Mouse (Mus musculus) liver, embryonic 11.5 days (tissue): Measurements from ENCODE around the gene Nod1. TPM values are rescaled to one million over a fixed set of nuclear protein-coding genes. Genes with fewer than 3 reads are reported as not detected.

ENCODE experiments used
- ATAC-seq: fragments of 200-750 bp; cut with Nextera tagmentation; replicated peaks from 2 replicates; pipeline ENCODE4 v1.8.0; 2017; ENCODE audit warnings: moderate number of reproducible peaks, mild to moderate bottlenecking, moderate TSS enrichment, moderate library complexity; ENCODE audit not compliant: low FRiP score
- DNase-seq: peaks from one replicate; pipeline ENCODE4 v3.0.0-alpha.2; 2017; ENCODE audit warnings: low spot score
- H3K27ac ChIP-seq: fragments of 300-500 bp; sonication (generic); 2 replicates; pipeline ENCODE4 v1.5.1; 2014; ENCODE audit warnings: mild to moderate bottlenecking, low read depth, low read length, control low read depth
- H3K27me3 ChIP-seq: fragments of 300-500 bp; sonication (generic); replicated peaks from 2 replicates; pipeline ENCODE4 v1.6.1; 2014; ENCODE audit warnings: low read length, mixed read lengths; ENCODE audit not compliant: control insufficient read depth, insufficient read depth
- H3K36me3 ChIP-seq: fragments of 300-500 bp; sonication (generic); 2 replicates; pipeline ENCODE4 v1.6.1; 2014; ENCODE audit warnings: mild to moderate bottlenecking, low read length, moderate library complexity, mixed read lengths; ENCODE audit not compliant: control insufficient read depth, insufficient read depth
- H3K4me1 ChIP-seq: fragments of 300-500 bp; sonication (generic); replicated peaks from 2 replicates; pipeline ENCODE4 v1.6.1; 2014; ENCODE audit warnings: low read length, mixed read lengths; ENCODE audit not compliant: control insufficient read depth, insufficient read depth
- H3K4me2 ChIP-seq: fragments of 300-500 bp; sonication (generic); 2 replicates; pipeline ENCODE4 v1.6.1; 2014; ENCODE audit warnings: mild to moderate bottlenecking, control low read depth, moderate library complexity
- H3K4me3 ChIP-seq: fragments of 300-500 bp; sonication (generic); 2 replicates; pipeline ENCODE4 v1.5.1; 2014; ENCODE audit warnings: low read depth, low read length, control low read depth
- H3K9ac ChIP-seq: fragments of 300-500 bp; sonication (generic); 2 replicates; pipeline ENCODE4 v1.6.1; 2014; ENCODE audit warnings: low read depth, low read length, control low read depth
- H3K9me3 ChIP-seq: fragments of 300-500 bp; sonication (generic); 2 replicates; pipeline ENCODE4 v1.6.1; 2016; ENCODE audit warnings: low read length, inconsistent platforms, mixed read lengths; ENCODE audit not compliant: control insufficient read depth
- WGBS: fragments of 180-500 bp; shearing (Covaris S2); extraction: QIAGEN DNeasy Blood & Tissue Kit; methylation state at CpG from one replicate; pipeline ENCODE4 v1.1.7; 2014; 5-methylcytosine and 5-hydroxymethylcytosine counted together
- polyA plus RNA-seq: library from polyadenylated mRNA; unstranded; fragments of >200 nt; fragmentation: Nextera tagmentation; extraction: Ambion mirVana; gene quantifications from 2 replicates; pipeline ENCODE4 v1.2.1, GENCODE M21; 2014

Nod1 gene
- polyA plus RNA-seq, 1 experiment from 2014 or later = 2.9 TPM

DNA sequence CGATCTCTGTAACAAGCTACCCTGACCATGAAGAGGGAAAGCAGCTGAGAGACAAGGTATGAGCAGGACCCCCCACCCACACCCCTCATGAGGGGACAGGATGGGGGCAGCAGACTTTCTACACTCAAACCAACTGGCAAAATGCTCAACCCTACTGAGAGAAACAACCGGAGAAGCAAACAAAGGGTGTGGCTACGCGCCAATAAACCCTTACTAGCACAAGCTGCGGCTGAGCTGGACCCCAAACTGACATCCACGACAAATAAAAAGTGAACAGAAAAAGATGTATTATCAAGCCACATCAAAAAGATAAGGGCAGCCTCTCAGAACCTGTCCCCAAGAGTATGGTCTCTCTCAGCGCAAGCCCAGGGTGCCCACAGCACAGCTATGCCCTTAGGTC, 32.3 kb downstream of the Nod1 start:
- Histone ChIP-seq H3K9ac (no peak overlapping the region), H3K27me3 (peaks cover 30% of the 10 kb centered on the region), H3K4me2 (no peak overlapping the region; the same call in 1 of the 2 replicates), H3K9me3 (no peaks in the 10 kb centered on the region), H3K4me3 (no peak overlapping the region), H3K36me3 (no peaks in the 10 kb centered on the region), H3K27ac (no peak overlapping the region), H3K4me1 (peaks cover 7% of the 10 kb centered on the region)
- 68% methylated on average over 7 of the region's 7 CpGs for WGBS
- DNase-seq (no peak), ATAC-seq (no peak)

DNA sequence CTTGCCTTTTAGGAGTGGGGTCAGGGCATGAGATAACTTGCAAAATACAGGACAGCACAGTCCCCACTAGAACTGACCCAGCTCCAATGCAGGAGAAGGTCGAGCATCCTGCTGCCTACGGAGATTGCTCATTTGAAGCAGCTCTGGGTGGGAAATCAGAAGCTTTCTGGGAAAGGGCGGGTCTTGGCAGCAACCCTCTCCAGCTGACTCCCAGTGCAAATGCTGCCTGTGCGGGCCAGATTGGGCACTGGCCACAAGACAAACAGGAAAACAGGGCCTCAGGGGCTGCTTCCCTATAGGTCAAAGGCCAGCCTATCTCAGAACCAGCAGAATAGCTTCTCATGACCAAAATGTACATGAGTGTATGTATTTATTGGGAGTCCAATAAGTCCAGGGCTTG, 32.8 kb downstream of the Nod1 start:
- ATAC-seq = no peak; the same call in 1 of the 2 replicates
- H3K36me3 ChIP-seq = no peaks in the 10 kb centered on the region
- no peak for DNase-seq
- H3K4me2 ChIP-seq = no peak overlapping the region; the same call in 1 of the 2 replicates
- H3K9me3 ChIP-seq = no peaks in the 10 kb centered on the region
- no peak overlapping the region for H3K4me3 ChIP-seq
- H3K27ac ChIP-seq = no peak overlapping the region
- 35% methylated on average over 4 of the region's 4 CpGs for WGBS
- H3K4me1 ChIP-seq = peaks cover 7% of the 10 kb centered on the region
- no peak overlapping the region for H3K9ac ChIP-seq
- peaks cover 26% of the 10 kb centered on the region for H3K27me3 ChIP-seq

DNA sequence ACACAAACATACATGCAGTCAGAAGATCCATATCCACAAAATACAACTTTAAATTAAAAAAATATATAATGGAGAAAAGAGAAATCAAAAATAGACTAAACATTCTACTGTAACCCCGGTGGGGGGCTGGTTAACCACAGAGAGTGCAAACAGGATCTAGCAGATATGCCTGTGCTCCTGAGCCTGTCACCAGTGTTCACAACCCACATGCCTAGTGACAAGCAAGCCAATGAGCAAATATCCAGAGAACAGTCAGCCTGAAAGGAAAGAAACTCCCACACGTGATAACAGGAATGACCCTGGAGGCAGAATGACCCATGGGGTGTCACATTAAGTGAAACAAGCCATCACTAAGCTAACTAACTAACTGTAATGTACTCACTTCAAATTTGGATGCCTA, 35.9 kb downstream of the Nod1 start:
- ATAC-seq = no peak

DNA sequence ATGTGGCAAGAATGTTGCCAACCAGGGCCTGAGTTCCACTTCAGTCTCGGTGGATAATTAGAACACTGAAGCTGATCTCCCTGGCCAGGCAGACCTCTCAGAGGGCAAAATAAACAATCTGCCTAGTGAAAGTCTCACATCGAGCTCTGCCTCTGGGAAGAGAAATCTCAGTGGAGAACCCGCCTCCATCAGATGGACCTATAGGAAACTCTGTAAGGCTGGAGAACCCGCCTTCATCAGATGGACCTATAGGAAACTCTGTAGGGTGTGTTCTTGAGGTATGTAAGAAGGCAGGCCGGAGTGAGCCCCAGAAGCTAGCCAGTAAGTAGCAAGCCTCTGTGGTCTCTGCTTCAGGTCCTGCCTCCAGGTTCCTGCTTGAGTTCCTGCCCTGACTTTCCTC, 37.5 kb downstream of the Nod1 start:
- ATAC-seq (no peak), DNase-seq (no peak)
- no peaks in the 10 kb centered on the region for H3K27me3 ChIP-seq
- H3K4me3 ChIP-seq = no peak overlapping the region
- peaks cover 1% of the 10 kb centered on the region for H3K4me1 ChIP-seq
- 80% methylated on average over 5 of the region's 5 CpGs for WGBS
- no peaks in the 10 kb centered on the region for H3K36me3 ChIP-seq
- no peaks in the 10 kb centered on the region for H3K9me3 ChIP-seq
- H3K27ac ChIP-seq = no peak overlapping the region
- no peak overlapping the region for H3K4me2 ChIP-seq
- H3K9ac ChIP-seq = no peak overlapping the region

More for the DNA sequence above, 35.9 kb downstream of the Nod1 start:
- no peak overlapping the region for H3K4me3 ChIP-seq
- H3K9me3 ChIP-seq = no peaks in the 10 kb centered on the region
- no peak overlapping the region for H3K9ac ChIP-seq
- no peak for DNase-seq
- H3K4me2 ChIP-seq = no peak overlapping the region
- H3K36me3 ChIP-seq = no peaks in the 10 kb centered on the region
- peaks cover 4% of the 10 kb centered on the region for H3K4me1 ChIP-seq
- no peak overlapping the region for H3K27ac ChIP-seq
- no peaks in the 10 kb centered on the region for H3K27me3 ChIP-seq
- WGBS = 52% methylated on average over 2 of the region's 2 CpGs

DNA sequence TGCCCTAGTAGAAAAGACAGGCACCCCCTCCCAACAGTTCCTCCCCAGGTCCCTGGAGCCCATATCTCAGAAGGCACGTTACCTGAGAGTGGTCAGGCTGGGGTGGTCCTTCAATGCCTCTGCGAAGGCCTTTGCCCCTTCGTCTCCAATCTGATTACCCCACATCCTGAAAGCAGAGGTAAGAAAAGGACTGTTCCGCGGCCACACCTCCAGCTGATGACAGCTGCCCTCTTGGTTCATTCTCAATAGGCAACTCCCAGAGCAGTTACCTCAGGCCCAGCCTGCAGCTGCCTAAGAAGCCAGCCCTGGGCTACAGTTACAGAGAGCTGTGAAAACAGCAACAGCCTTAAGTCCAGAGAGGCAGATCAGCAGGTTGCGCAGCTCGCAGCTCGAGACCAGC, 38.1 kb downstream of the Nod1 start:
- Histone ChIP-seq H3K4me3 (no peak overlapping the region), H3K4me1 (no peaks in the 10 kb centered on the region; the same call in 1 of the 2 replicates), H3K36me3 (no peaks in the 10 kb centered on the region), H3K4me2 (no peak overlapping the region), H3K27ac (no peak overlapping the region), H3K9me3 (no peaks in the 10 kb centered on the region), H3K9ac (no peak overlapping the region), H3K27me3 (no peaks in the 10 kb centered on the region)
- WGBS = 67% methylated on average over 8 of the region's 8 CpGs
- ATAC-seq (no peak), DNase-seq (no peak)

DNA sequence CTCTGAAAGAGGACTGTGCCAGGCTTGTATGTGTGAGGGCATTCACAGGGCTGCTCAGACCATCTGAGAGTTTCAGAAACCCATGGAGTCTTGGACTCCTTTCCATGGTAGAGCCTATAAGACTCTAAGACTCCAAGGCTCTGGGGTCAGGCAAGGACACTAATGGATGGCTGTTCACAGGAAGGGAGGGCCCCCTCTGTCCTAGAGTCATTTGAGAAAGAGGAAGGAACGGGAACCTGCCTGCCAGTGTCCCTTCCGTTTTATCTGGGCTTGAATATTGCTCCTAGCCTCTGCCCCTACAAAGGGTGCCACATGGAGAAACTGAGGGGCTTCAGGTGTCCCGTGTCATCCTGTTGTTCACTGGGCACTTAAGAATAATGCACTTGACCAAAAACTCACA, 38.5 kb downstream of the Nod1 start:
- Histone ChIP-seq H3K4me3 (no peak overlapping the region), H3K9ac (no peak overlapping the region), H3K4me2 (no peak overlapping the region), H3K36me3 (no peaks in the 10 kb centered on the region), H3K4me1 (no peaks in the 10 kb centered on the region; the same call in 1 of the 2 replicates), H3K27ac (no peak overlapping the region), H3K27me3 (no peaks in the 10 kb centered on the region), H3K9me3 (no peaks in the 10 kb centered on the region)
- no peak for DNase-seq
- 40% methylated on average over 3 of the region's 3 CpGs for WGBS
- ATAC-seq = no peak

DNA sequence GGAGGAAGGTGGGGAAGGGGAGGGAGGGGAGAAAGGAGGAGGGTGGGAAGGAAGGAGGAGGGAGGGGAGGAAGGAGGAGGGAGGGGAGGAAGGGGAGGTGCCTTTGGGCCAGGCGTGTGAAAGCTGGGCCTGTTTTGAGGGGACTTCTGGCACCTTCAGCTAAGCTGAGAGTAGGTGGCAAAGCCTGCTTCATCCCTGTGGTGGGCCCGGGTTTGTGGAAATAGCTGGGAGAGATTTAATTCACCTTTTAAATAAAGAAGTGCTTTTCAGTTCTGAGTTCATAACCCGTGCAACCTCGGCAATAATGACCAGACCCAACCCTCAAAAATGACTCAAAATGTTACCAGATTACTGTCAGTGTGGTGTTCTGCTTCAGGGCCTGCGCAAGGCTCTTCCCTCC, 39.2 kb downstream of the Nod1 start:
- no peak overlapping the region for H3K4me3 ChIP-seq
- H3K9ac ChIP-seq = no peak overlapping the region
- no peak for DNase-seq
- WGBS = 73% methylated on average over 5 of the region's 5 CpGs
- no peak overlapping the region for H3K27ac ChIP-seq
- no peak for ATAC-seq
- H3K36me3 ChIP-seq = no peaks in the 10 kb centered on the region
- H3K9me3 ChIP-seq = no peaks in the 10 kb centered on the region
- no peaks in the 10 kb centered on the region; the same call in 1 of the 2 replicates for H3K4me1 ChIP-seq
- H3K4me2 ChIP-seq = no peak overlapping the region
- H3K27me3 ChIP-seq = no peaks in the 10 kb centered on the region

DNA sequence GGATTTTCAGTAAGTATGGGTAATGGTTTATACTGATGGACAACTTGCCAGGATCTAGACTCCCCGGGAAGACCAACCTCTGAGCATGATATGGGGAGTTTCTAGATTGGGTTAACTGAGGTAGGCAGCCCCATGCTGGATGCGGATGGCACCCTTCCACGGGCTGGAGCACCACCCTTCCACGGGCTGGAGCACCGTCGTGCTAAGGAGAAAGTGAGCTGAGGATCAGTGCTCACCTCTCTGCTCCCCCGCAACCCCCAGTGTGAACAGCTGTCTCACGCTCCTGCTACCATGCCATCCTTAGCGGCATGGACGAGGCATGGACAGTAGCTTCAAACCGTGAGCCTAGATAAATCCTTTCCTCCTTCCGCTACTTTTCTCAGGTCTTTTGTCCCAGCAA, 39.9 kb downstream of the Nod1 start:
- 92% methylated on average over 12 of the region's 12 CpGs for WGBS
- no peak for ATAC-seq

DNA sequence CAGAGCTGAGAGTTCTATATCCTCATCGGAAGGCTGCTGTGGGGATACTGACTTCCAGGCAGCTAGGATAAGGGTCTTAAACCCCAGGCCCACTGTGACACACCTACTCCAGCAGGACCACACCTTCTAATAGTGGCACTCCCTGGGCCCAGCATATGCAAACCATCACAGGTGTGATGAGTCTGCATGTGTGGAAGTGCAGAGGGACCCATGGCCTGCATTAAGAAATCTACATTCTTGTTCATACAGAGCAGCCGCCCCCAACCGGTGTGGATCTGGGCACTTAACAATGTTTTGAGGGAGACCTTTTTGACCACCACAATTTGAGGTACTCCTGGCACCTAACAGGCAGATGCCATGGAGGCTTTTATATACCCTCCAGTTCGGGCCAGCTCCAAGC, 40.8 kb downstream of the Nod1 start:
- Histone ChIP-seq H3K9me3 (no peaks in the 10 kb centered on the region), H3K4me3 (no peak overlapping the region), H3K36me3 (no peaks in the 10 kb centered on the region), H3K9ac (no peak overlapping the region), H3K4me1 (no peaks in the 10 kb centered on the region; the same call in 1 of the 2 replicates), H3K27me3 (no peaks in the 10 kb centered on the region), H3K4me2 (no peak overlapping the region), H3K27ac (no peak overlapping the region)
- DNase-seq (no peak), ATAC-seq (no peak)
- 90% methylated on average over 4 of the region's 4 CpGs for WGBS

More for the DNA sequence above, 39.9 kb downstream of the Nod1 start:
- Histone ChIP-seq H3K4me1 (no peaks in the 10 kb centered on the region; the same call in 1 of the 2 replicates), H3K9me3 (no peaks in the 10 kb centered on the region), H3K27me3 (no peaks in the 10 kb centered on the region), H3K36me3 (no peaks in the 10 kb centered on the region), H3K4me3 (no peak overlapping the region), H3K27ac (no peak overlapping the region), H3K9ac (no peak overlapping the region), H3K4me2 (no peak overlapping the region)
- DNase-seq = no peak
